Mouse (Mus musculus) E14TG2a.4 (cell line): ENCODE results near the gene Raet1d.
"Not testable (repeated sequence)": the region's sequence is repeated elsewhere in the genome, so short reads cannot be mapped to it uniquely, and the experiment has no call there.

Experiments
- CTCF ChIP-seq: conservative IDR thresholded peaks from 2 replicates; pipeline ENCODE4 v1.5.1; 2014; ENCODE audit warnings: low read length
- NANOG ChIP-seq: IDR thresholded peaks from 2 replicates; pipeline ENCODE4 v1.6.1; 2014; ENCODE audit warnings: borderline replicate concordance, low read length, mixed read lengths
- POU5F1 ChIP-seq: IDR thresholded peaks from 2 replicates; pipeline ENCODE4 v1.6.1; 2014; ENCODE audit warnings: low read length, borderline replicate concordance

- TF ChIP-seq CTCF, NANOG, POU5F1: not testable (repeated sequence)
Measured at GRCm38 (mm10) chr10:22354196-22354574, 6.2 kb upstream of the Raet1d start.
